Mouse (Mus musculus): Measurements from ENCODE around the gene Olfr1082.
"Not testable (repeated sequence)": the region's sequence is repeated elsewhere in the genome, so short reads cannot be mapped to it uniquely, and the experiment has no call there.

Olfr1082 gene

DNA sequence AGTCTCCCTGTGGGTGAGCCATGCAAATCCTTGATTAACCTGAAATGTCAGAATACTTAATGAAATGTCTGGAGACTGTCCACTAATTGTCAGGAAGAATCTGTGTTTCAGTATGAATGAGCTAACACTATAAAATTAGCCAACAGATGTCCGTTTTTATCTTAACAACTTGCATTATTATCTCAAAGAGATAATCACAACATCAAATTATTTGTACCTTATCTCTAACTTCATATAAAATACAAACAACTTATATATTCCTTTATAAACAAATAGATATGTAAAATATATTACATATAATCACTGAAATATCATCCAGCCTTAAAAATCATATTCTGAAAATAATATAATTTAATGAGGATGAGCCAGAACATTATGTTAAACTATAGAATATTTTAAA lies at the start of gene Olfr1082:
Olfr1082 (minus strand) TSS at position 101 of the 400 bp plus-strand sequence.
- not testable (repeated sequence) for DNase-seq

DNA sequence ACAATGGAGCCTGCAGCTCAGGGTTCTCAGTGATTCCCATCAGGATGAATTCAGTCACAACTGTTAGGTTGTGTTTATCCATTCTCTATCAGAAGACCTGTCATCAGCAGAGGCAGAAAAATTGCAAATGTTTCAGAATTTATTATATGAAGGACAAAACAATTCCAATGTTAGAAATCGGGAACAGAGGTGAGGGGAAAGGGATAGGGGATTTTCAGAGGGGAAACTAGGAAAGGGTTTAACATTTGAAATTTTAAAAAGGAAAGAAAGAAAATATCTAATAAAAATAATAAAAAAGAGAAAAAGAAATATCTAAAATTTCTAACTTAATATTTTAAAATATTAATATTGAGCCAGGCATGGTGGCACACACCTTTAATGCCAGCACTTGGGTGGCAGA lies 40.9 kb upstream of the Olfr1082 start, which contains the start of gene Olfr1084:
Olfr1084 (minus strand) TSS at position 101 of the 400 bp plus-strand sequence.
- DNase-seq: not testable (repeated sequence)

DNA sequence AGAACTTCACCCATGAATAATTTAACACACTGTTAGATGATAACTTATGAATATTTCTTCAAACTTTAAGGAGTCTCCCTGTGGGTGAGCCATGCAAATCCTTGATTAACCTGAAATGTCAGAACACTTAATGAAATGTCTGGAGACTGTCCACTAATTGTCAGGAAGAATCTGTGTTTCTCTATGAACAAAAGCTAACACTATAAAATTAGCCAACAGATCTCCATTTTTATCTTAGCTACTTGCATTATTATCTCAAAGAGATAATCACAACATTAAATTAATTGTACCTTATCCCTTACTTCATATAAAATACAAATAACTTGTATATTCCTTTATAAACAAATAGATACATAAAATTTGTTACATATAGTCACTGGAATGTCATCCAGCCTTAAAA lies 40.6 kb downstream of the Olfr1082 start, which contains the start of gene Olfr1080:
Olfr1080 (minus strand) TSS at position 101 of the 400 bp plus-strand sequence.
- not testable (repeated sequence) for DNase-seq

Data from lung, adult 18-20 months (tissue).